ENCODE assay signal across 7 mouse cellular contexts in genomic region chr10:97159831-97160575, GRCm38 (mm10).
DNase-seq lines count a peak whose midpoint lies in the region; ATAC-seq and TF ChIP-seq lines count a peak whose summit lies in the region.

No protein-coding gene starts in this region.

- no peak overlapping the region for H3K27ac ChIP-seq in thymus, adult 2 months (ENCODE audit: control insufficient read depth, insufficient read depth, low read length)
- no peak overlapping the region for H3K27ac ChIP-seq in embryonic facial prominence, embryonic 11.5 days (replicated peaks; ENCODE audit: low read depth, low read length)

- H3K4me3 ChIP-seq in thymus, adult 2 months (ENCODE audit: control insufficient read depth, insufficient read depth, low read length): no peak overlapping the region
- no peak overlapping the region for H3K4me3 ChIP-seq in embryonic facial prominence, embryonic 11.5 days (ENCODE audit: low read depth, low read length)

- WGBS in thymus, adult 2 months: 54% methylated on average over 10 of the region's 10 CpGs
- 56% methylated on average over 10 of the region's 10 CpGs for WGBS in embryonic facial prominence, embryonic 11.5 days

- H3K9me3 ChIP-seq in embryonic facial prominence, embryonic 11.5 days (replicated peaks; ENCODE audit: control insufficient read depth, low read length): no peaks in the 10 kb centered on the region

- no peak for ATAC-seq in embryonic facial prominence, embryonic 11.5 days (replicated peaks; ENCODE audit: insufficient number of reproducible peaks, low FRiP score, low TSS enrichment, low read depth)
- ATAC-seq in megakaryocyte-erythroid progenitor cell, adult 5-6 weeks (replicated peaks; ENCODE audit: low FRiP score, low TSS enrichment, poor library complexity, severe bottlenecking): peak; percentile 93

- DNase-seq in thymus, adult 2 months: peak; percentile 11
- DNase-seq in thymus, adult 18-20 months: no peak
- DNase-seq in adipocyte (ENCODE audit: low spot score): peak; percentile 77
- DNase-seq in embryonic facial prominence, embryonic 11.5 days (ENCODE audit: low spot score): peak; percentile 73
- peak; percentile 35 for DNase-seq in hindlimb bud, embryonic 11.5 days (ENCODE audit: extremely low spot score, low read depth, low spot score)
- no peak for DNase-seq in ovary, postnatal 36 days (ENCODE audit: low spot score)

- no peaks in the 10 kb centered on the region for H3K4me1 ChIP-seq in thymus, adult 2 months (replicated peaks; ENCODE audit: control insufficient read depth, insufficient read depth, low read length)
- H3K4me1 ChIP-seq in embryonic facial prominence, embryonic 11.5 days (ENCODE audit: control insufficient read depth, insufficient read depth, low read length): no peaks in the 10 kb centered on the region

- no peaks in the 10 kb centered on the region for H3K36me3 ChIP-seq in thymus, adult 2 months (ENCODE audit: control insufficient read depth, insufficient read depth, low read length)
- no peaks in the 10 kb centered on the region for H3K36me3 ChIP-seq in embryonic facial prominence, embryonic 11.5 days (replicated peaks; ENCODE audit: control insufficient read depth, insufficient read depth, low read depth, low read length)

- no peak overlapping the region for H3K9ac ChIP-seq in embryonic facial prominence, embryonic 11.5 days (replicated peaks; ENCODE audit: low read length)

- TF ChIP-seq CTCF in thymus, adult 2 months (IDR thresholded peaks at IDR 0.05; ENCODE audit: borderline replicate concordance, control insufficient read depth, extremely low read depth, insufficient read depth, low read length, poor library complexity): no peak

- no peaks in the 10 kb centered on the region for H3K27me3 ChIP-seq in thymus, adult 2 months (ENCODE audit: control insufficient read depth, insufficient read depth, low read length)
- H3K27me3 ChIP-seq in embryonic facial prominence, embryonic 11.5 days (ENCODE audit: control insufficient read depth, insufficient read depth, low read length): no peaks in the 10 kb centered on the region

- H3K4me2 ChIP-seq in embryonic facial prominence, embryonic 11.5 days (ENCODE audit: low read depth, low read length): no peak overlapping the region

- no peak for TF ChIP-seq POLR2A in thymus, adult 2 months (IDR thresholded peaks at IDR 0.05; ENCODE audit: control insufficient read depth, extremely low read depth, insufficient read depth, low read length, poor library complexity)

Comparison
In these comparisons a context has a peak if more than half of its experiments do, and no peak if none do; other contexts are left out.
1. DNase-seq: peak in thymus, adult 2 months (single experiment), adipocyte (single experiment), embryonic facial prominence, embryonic 11.5 days (single experiment) and hindlimb bud, embryonic 11.5 days (single experiment); none in thymus, adult 18-20 months (0 of 2) and ovary, postnatal 36 days (single experiment).